Mouse (Mus musculus) midbrain, embryonic 13.5 days (tissue): ENCODE data around the gene Sf3a1. TPM values are rescaled to one million over a fixed set of nuclear protein-coding genes. Genes with fewer than 3 reads are reported as not detected.

Experiments used
- ATAC-seq: fragments of 200-750 bp; cut with Nextera tagmentation; 2 replicates; pipeline ENCODE4 v1.8.0; 2017; ENCODE audit warnings: mild to moderate bottlenecking, moderate TSS enrichment, moderate library complexity
- H3K27ac ChIP-seq: fragments of 300-500 bp; sonication (generic); 2 replicates; pipeline ENCODE4 v1.5.1; 2015; ENCODE audit warnings: inconsistent platforms, mild to moderate bottlenecking, moderate library complexity
- H3K27me3 ChIP-seq: fragments of 300-500 bp; sonication (generic); 2 replicates; pipeline ENCODE4 v1.6.1; 2015; ENCODE audit warnings: mild to moderate bottlenecking, inconsistent platforms
- H3K36me3 ChIP-seq: fragments of 300-500 bp; sonication (generic); 2 replicates; pipeline ENCODE4 v1.6.1; 2015; ENCODE audit warnings: mild to moderate bottlenecking, inconsistent platforms
- H3K4me1 ChIP-seq: fragments of 300-500 bp; sonication (generic); replicated peaks from 2 replicates; pipeline ENCODE4 v1.6.1; 2015; ENCODE audit warnings: inconsistent platforms
- H3K4me2 ChIP-seq: fragments of 300-500 bp; sonication (generic); replicated peaks from 2 replicates; pipeline ENCODE4 v1.6.1; 2015; ENCODE audit warnings: moderate library complexity, mild to moderate bottlenecking, inconsistent platforms
- H3K4me3 ChIP-seq: fragments of 300-500 bp; sonication (generic); replicated peaks from 2 replicates; pipeline ENCODE4 v1.5.1; 2015; ENCODE audit warnings: mild to moderate bottlenecking, inconsistent platforms
- H3K9ac ChIP-seq: fragments of 300-500 bp; sonication (generic); replicated peaks from 2 replicates; pipeline ENCODE4 v1.6.1; 2015; ENCODE audit warnings: mild to moderate bottlenecking, inconsistent platforms
- H3K9me3 ChIP-seq: fragments of 300-500 bp; sonication (generic); 2 replicates; pipeline ENCODE4 v1.6.1; 2016; ENCODE audit warnings: mild to moderate bottlenecking, inconsistent platforms
- WGBS: fragments of 180-500 bp; shearing (Covaris S2); methylation state at CpG from one replicate; pipeline ENCODE4 v1.1.7; 2015; 5-methylcytosine and 5-hydroxymethylcytosine counted together
- polyA plus RNA-seq: library from polyadenylated mRNA; unstranded; fragments of >200 nt; fragmentation: Nextera tagmentation; extraction: Ambion mirVana; gene quantifications from 2 replicates; pipeline ENCODE4 v1.2.1, GENCODE M21; 2015

The Sf3a1 gene
- polyA plus RNA-seq, 1 experiment from 2014 or later: 65.8 TPM

DNA sequence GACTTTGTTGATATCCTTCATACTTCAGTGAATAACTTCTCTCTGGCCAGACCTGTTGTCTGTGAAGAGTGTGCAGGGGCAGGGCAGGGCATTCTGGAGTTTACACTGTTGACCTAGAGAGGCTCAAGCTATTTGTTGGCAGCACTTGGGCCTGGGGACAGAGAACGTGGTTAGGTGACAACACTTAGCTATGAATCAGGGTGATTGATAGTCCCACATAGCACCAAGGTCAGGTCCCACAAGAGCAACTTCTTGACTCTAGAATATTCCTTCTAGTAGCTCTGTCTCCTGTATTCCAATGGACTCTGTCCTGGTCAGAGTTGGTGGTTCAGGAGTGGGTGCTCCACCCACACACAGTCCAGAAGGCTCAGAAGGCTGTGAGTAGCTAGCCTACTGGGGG is 50.6 kb downstream of the Sf3a1 start:
- WGBS: 88% methylated on average over 1 of the region's 1 CpGs
- no peak overlapping the region for H3K27ac ChIP-seq
- no peak overlapping the region for H3K9ac ChIP-seq
- no peak overlapping the region for H3K4me3 ChIP-seq
- no peaks in the 10 kb centered on the region for H3K27me3 ChIP-seq
- no peaks in the 10 kb centered on the region for H3K9me3 ChIP-seq
- H3K4me1 ChIP-seq: no peaks in the 10 kb centered on the region
- H3K36me3 ChIP-seq: peaks cover 91% of the 10 kb centered on the region
- no peak for ATAC-seq
- no peak overlapping the region for H3K4me2 ChIP-seq

DNA sequence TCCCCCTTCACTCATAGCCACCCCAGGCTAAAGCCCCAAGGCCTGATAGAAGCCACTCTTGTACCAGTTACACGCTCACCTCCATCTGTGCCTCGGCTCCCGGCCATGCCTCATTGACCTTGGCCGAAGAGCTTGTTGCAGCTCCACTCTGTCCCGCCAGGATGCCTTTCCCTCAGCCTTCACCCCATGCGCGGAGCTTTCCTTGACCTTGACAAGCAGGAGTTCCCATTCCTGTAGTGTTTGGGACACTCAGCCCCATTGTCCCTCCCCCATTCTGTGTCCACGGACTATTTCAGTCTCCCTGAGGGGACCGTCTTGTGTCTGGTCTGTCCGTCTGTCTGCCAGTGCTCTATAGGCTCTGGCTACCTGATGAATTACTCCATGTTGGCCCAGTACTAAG is 53.0 kb downstream of the Sf3a1 start:
- ATAC-seq: no peak
- H3K4me1 ChIP-seq: peaks cover 4% of the 10 kb centered on the region
- no peak overlapping the region for H3K4me2 ChIP-seq
- no peak overlapping the region for H3K9ac ChIP-seq
- no peak overlapping the region for H3K27ac ChIP-seq
- 93% methylated on average over 10 of the region's 10 CpGs for WGBS
- peaks cover 4% of the 10 kb centered on the region for H3K9me3 ChIP-seq
- H3K27me3 ChIP-seq: peaks cover 9% of the 10 kb centered on the region
- H3K4me3 ChIP-seq: no peak overlapping the region
- peaks cover 77% of the 10 kb centered on the region for H3K36me3 ChIP-seq

DNA sequence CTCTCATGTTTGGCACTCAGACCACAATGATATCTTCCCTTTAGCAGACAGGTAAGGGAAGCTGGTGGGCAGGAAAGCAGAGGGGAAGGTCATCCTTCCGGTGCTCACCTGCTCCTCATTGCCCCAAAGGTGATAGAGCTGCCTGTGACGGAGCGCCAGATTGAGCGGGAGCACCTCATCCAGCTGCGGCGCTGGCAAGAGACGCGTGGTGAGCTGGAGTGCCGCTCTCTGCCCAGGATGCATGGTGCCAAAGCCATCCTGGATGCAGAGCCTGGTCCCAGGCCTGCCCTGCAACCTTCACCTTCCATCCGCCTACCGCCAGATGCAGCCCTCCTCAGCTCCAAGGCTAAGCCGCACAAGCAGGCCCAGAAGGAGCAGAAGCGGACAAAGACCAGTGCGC is 54.4 kb downstream of the Sf3a1 start:
- H3K9ac ChIP-seq: no peak overlapping the region
- H3K27me3 ChIP-seq: peaks cover 23% of the 10 kb centered on the region
- no peak overlapping the region for H3K4me3 ChIP-seq
- peaks cover 4% of the 10 kb centered on the region for H3K9me3 ChIP-seq
- H3K36me3 ChIP-seq: peaks cover 63% of the 10 kb centered on the region
- 96% methylated on average over 14 of the region's 14 CpGs for WGBS
- H3K4me1 ChIP-seq: peaks cover 9% of the 10 kb centered on the region
- no peak overlapping the region for H3K4me2 ChIP-seq
- ATAC-seq: no peak
- no peak overlapping the region for H3K27ac ChIP-seq

DNA sequence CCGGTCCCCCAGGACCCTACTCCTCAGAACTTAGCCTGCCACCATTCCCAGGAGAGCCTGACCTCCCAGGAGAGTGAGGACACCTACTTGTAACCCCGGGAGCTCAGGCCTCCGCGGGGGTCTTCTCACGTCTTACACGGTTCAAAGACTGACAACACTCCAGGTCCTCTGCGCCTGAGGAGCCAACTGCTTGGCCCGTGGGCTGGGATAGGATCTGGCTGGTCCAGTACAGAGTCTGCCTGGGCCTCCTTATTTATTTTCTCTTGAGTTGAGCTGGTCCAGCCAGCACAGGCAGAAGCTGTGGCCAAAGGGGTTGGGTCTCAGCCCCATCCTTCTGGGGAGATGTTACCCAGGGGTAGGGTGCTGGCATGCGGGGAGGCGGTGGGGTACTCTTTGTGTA is 54.9 kb downstream of the Sf3a1 start:
- H3K27me3 ChIP-seq: peaks cover 27% of the 10 kb centered on the region
- H3K4me3 ChIP-seq: no peak overlapping the region
- H3K9me3 ChIP-seq: peaks cover 4% of the 10 kb centered on the region
- H3K9ac ChIP-seq: no peak overlapping the region
- 90% methylated on average over 10 of the region's 10 CpGs for WGBS
- H3K36me3 ChIP-seq: peaks cover 58% of the 10 kb centered on the region
- peaks cover 9% of the 10 kb centered on the region for H3K4me1 ChIP-seq
- no peak for ATAC-seq
- H3K4me2 ChIP-seq: no peak overlapping the region
- H3K27ac ChIP-seq: no peak overlapping the region

DNA sequence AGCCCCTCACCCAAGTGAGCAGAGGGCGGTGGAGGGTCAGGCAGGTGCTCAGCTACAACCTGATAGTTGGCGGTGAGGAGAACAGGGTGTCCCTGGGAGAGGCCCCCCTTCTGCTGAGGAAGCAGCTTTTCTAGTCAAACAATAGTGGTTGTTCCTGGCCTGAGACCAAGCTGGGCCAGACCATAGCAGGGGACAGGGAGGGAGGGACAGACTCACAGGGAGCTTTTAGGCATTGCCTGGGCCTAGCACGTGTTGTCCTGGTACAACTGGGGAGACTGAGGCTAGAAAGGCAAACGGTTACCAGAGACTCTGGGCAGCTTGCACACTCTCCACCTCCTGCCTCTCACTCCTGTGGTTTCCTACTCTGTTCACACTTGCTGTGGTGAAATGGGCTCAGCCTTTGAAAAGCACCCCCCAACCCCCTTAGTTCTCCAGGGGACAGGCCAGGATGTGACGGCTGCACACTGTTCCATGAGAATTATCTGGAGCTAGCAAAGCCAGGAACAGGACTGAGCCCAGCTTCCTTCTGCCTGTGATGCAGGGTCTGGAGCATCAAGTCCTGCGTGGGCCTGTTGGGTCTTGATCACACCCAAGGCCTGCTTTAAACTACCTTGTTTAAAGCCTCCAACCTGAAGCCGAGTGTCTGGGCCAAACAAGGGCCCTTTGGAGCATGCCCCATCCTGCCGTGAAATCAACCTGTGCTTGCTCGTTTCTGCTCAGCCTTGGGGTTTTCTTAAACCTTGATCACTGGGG is 56.3 kb downstream of the Sf3a1 start:
- Histone ChIP-seq H3K4me1 (peaks cover 9% of the 10 kb centered on the region), H3K27me3 (peaks cover 33% of the 10 kb centered on the region), H3K4me2 (no peak overlapping the region), H3K4me3 (no peak overlapping the region), H3K9me3 (peaks cover 4% of the 10 kb centered on the region), H3K36me3 (peaks cover 48% of the 10 kb centered on the region), H3K27ac (no peak overlapping the region), H3K9ac (no peak overlapping the region)
- no peak for ATAC-seq
- 82% methylated on average over 9 of the region's 9 CpGs for WGBS

DNA sequence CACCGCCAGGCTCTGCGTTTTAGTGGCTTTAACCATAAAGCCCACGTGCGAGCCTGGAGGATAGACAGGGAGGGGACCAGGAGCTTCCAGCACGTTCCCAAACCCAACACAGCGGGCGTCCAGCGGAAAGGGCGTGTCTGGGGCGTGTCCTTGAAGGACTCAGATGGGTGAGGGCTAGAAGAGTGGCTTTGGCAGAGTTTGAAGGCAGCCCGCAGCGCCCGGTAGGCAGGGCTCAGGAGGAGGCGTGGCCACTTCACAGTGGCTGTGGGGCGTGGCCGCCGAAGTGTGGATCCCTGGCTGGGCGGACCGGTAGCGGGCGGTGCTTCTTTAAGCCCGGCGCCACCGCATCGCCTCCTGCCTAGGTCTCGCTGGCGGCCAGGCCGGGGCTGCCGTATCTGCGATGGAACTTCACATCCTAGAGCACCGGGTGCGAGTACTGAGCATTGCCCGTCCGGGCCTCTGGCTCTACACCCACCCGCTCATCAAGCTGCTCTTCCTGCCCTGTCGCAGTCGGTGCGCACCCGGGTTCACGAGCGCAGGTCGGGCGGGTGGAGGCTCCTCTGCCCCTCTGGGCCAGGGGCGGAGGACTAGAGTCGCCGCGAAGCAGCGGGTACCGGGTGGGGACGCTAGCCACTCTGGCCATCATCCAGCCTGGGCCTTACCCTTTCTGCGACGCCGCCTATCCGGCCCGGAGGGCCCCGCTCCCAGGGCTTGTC is 57.9 kb downstream of the Sf3a1 start, which contains the start of gene Castor1:
Gene Castor1, plus strand, starts transcription at position 312 of the 716 bp plus-strand sequence.
- Histone ChIP-seq H3K4me2 (peak within 1 kb of the TSS; percentile 76), H3K27ac (no peak within 1 kb of the TSS), H3K4me1 (peaks cover 9% of the 10 kb centered on the region), H3K9me3 (peaks cover 4% of the 10 kb centered on the region), H3K36me3 (peaks cover 32% of the 10 kb centered on the region), H3K27me3 (peaks cover 33% of the 10 kb centered on the region), H3K4me3 (peak within 1 kb of the TSS; percentile 45), H3K9ac (peak within 1 kb of the TSS; percentile 55)
- 2% methylated on average over 56 of the region's 56 CpGs for WGBS
- peak; percentile 57 for ATAC-seq

DNA sequence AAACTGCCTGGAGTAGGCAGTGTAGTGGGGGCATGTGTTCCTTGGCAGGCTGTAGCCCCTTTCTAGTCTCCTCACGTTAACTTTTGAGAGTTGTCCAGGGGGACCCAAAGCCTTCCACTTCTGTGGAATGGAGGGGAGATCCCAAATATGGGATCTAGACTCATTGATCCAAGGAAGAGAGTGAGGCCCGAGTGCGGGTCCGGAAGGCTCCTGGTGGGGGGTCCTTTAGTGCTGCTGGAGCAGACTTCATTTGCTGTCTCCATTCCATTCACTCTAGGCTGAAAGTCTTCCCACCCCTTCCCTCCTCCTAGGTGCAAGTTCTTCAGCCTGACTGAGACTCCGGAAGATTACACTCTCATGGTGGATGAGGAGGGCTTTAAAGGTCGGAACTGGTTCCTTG is 58.5 kb downstream of the Sf3a1 start:
- H3K27ac ChIP-seq: no peak overlapping the region
- peaks cover 26% of the 10 kb centered on the region for H3K36me3 ChIP-seq
- peak overlapping the region; percentile 45 for H3K4me3 ChIP-seq
- H3K4me2 ChIP-seq: peak overlapping the region; percentile 76
- peaks cover 33% of the 10 kb centered on the region for H3K27me3 ChIP-seq
- H3K9me3 ChIP-seq: peaks cover 4% of the 10 kb centered on the region
- H3K9ac ChIP-seq: peak overlapping the region; percentile 55
- 6% methylated on average over 6 of the region's 6 CpGs for WGBS
- peaks cover 9% of the 10 kb centered on the region for H3K4me1 ChIP-seq
- no peak for ATAC-seq

DNA sequence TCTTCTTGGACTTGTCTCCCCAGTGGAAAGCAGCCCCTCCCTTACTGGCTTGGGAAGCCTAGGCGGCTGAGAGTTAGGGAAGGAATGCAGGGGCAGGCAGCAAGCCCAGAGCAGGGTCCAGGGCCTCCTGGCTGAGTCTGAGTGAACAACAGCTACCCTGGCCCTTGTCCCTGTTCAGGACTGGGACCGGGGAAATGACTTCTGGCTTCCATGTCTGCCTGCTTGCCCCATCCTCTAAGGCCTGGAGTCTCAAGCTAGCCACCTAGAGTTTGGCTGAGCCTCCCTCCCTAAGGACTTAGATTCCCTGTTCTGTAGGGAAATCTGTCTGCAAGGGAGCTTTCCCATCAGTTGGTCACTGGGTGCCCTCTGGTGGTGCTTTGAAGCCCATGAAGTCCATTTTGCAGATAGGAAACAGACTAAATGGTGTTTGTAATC is 59.2 kb downstream of the Sf3a1 start:
- ATAC-seq: 0 out of 2 replicates have a peak, but pooled peaks have one; percentile 32
- Histone ChIP-seq H3K36me3 (peaks cover 19% of the 10 kb centered on the region), H3K9ac (no peak overlapping the region), H3K4me2 (no peak overlapping the region), H3K4me3 (no peak overlapping the region), H3K27me3 (peaks cover 33% of the 10 kb centered on the region), H3K27ac (no peak overlapping the region), H3K9me3 (peaks cover 4% of the 10 kb centered on the region), H3K4me1 (peaks cover 9% of the 10 kb centered on the region)
- WGBS: 14% methylated on average over 2 of the region's 2 CpGs

DNA sequence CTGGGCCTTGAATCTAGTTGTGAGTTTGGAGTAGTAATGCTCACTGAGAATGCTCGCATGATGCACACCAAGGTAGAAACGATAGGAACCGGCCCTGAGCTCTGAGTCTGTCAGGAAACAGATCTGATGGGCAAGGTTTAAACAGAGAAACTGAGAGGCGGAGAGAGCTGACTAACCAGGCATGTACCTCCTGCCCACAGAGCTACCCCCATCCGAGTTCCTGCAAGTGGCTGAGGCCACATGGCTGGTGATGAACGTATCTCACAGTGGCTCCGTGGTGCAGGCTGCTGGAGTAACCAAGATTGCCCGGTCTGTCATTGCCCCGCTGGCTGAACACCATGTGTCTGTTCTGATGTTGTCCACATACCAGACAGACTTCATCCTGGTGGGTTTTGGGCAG is 59.8 kb downstream of the Sf3a1 start:
- peaks cover 4% of the 10 kb centered on the region for H3K9me3 ChIP-seq
- no peak overlapping the region for H3K4me3 ChIP-seq
- ATAC-seq: no peak
- peaks cover 9% of the 10 kb centered on the region for H3K4me1 ChIP-seq
- peaks cover 14% of the 10 kb centered on the region for H3K36me3 ChIP-seq
- 69% methylated on average over 9 of the region's 9 CpGs for WGBS
- no peak overlapping the region for H3K27ac ChIP-seq
- H3K9ac ChIP-seq: no peak overlapping the region
- peaks cover 33% of the 10 kb centered on the region for H3K27me3 ChIP-seq
- no peak overlapping the region for H3K4me2 ChIP-seq

DNA sequence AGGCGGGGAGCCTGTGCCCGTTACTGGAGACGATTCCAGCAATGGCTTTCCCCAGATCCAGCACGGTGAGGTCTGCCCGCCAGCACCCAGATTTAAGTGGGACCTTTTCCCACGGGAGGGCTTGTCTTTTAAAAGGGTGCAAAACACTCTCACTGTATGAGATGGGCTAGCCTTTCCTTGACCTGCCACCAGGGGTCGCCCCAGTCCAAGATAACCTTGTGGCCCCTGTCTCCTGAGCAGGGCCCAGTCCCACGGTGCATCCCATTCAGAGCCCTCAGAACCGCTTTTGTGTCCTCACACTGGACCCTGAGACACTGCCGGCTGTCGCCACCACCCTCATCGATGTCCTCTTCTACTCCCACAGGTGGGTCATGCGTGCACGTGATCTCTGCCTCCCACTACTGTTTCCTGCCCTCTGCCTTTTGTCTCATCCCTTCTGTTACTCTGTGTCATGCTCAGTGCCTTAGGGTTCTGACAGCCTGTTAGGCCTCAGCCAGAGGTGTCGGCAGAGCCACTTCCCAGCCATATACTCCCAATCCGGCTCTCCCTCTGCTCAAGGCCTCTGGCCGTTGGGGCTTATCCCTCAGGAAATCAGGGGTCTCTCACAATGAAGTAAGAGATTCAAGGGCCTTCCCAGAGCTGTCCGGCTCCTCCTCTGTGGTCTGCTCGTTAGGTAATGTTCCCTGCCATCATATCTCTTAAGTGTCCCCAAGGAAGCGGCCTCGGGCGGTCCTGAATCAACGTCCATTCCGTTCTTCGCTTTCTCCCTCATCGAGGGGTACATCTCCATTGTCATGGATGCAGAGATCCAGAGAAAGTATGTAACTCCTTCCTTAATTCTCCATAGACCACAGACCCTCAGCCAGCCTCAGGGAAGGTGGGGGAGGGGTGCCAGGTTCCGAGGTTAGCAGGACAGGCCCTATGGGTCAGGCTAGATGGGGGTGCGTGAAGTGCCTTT is 60.6 kb downstream of the Sf3a1 start:
- H3K27me3 ChIP-seq: peaks cover 33% of the 10 kb centered on the region
- H3K4me1 ChIP-seq: peaks cover 9% of the 10 kb centered on the region
- H3K4me2 ChIP-seq: no peak overlapping the region
- H3K4me3 ChIP-seq: no peak overlapping the region
- WGBS: 46% methylated on average over 28 of the region's 28 CpGs
- ATAC-seq: no peak
- H3K9ac ChIP-seq: no peak overlapping the region
- H3K27ac ChIP-seq: no peak overlapping the region
- H3K9me3 ChIP-seq: peaks cover 4% of the 10 kb centered on the region
- peaks cover 5% of the 10 kb centered on the region for H3K36me3 ChIP-seq

DNA sequence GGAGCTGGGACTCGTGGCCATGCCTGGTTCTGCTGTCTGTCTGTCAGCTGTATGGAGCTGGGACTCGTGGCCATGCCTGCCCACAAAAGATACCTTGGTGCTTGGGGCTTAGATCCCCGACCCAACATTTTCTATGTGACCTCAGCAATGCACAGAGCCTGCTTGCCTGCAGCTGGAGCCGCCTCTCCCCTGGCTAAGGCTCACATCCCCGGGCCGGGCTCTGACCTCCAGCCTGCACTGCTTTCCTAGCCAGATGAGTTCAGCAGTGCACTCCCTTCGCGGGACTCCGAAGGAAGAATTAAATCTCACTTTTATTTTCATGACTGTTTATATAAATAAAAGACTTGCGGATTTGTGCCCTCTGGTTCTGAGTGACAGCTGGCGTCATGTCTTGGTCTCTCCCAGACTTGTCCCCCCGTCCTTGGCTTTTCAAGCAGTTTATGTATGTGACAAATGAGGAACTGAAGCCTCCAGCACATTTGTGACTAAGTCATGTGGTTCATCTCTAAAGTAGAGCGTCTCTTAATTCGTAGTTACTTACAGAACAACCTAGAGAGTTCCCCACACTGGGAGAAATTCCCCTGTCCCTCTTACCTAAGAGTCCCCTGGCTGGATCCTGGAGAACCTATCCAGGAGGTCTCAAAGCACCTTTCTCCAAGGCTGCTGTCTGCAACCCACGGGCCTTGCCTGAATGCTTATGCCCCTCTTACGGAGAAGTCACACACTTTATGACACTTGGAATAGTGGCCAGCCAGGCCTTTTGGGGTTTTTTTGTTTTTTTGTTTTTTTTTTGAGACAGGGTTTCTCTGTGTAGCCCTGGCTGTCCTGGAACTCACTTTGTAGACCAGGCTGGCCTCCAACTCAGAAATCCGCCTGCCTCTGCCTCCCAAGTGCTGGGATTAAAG is 62.1 kb downstream of the Sf3a1 start:
- Histone ChIP-seq H3K27ac (no peak overlapping the region), H3K4me1 (peaks cover 9% of the 10 kb centered on the region), H3K36me3 (no peaks in the 10 kb centered on the region), H3K27me3 (peaks cover 32% of the 10 kb centered on the region), H3K4me2 (no peak overlapping the region), H3K4me3 (no peak overlapping the region), H3K9me3 (peaks cover 4% of the 10 kb centered on the region), H3K9ac (no peak overlapping the region)
- ATAC-seq: no peak
- WGBS: 75% methylated on average over 17 of the region's 17 CpGs
